Mouse (Mus musculus): ENCODE results near the gene Lonp1. TPM values are rescaled to one million over a fixed set of nuclear protein-coding genes. Genes with fewer than 3 reads are reported as not detected.

Lonp1 gene
- polyA plus RNA-seq, 2 experiments, result 28.8 to 46.3 TPM

DNA sequence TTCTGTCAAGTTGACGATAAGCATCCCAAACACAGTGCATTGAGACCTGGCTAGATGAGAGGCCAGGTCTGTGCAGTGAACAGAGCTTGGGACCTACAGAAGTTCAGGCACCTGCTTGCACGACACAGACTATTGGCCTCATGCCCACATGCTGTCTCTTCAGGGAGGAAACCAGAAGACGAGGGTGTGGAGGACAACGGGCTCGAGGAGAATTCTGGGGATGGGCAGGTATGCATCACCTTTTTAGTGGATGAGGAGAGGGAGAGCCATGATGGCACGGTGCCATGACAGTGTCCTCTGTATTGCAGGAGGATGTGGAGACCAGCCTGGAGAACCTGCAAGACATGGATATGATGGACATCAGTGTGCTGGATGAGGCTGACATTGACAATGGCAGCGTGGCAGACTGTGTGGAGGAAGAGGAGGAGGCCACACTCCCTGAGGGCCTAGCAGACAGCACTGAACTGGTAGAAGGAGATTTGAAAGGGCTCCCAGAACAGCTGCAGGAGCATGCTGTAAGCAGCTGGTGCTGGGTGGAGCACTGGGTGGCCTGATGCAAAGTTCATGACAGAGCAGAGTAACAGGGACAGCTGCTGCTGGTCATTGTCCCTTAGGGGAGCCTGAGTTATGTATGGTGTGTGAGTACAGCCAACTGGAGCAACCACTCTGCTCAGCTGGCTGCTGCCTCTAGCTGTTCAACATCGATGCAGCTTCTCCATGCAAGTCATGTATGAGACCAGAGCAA is 33.0 kb downstream of the Lonp1 start:
- H3K9me3 ChIP-seq (ENCODE audit: control insufficient read depth, low read length), result no peaks in the 10 kb centered on the region
- DNase-seq (ENCODE audit: low read depth in 3 of 3, low spot score in 3 of 3) (no peak), ATAC-seq (ENCODE audit: insufficient read depth) (no peak)
- 89% methylated on average over 8 of the region's 8 CpGs for WGBS (ENCODE audit: insufficient replicate concordance)
- no peak overlapping the region for H3K4me2 ChIP-seq (ENCODE audit: low read depth)
- no peak overlapping the region for H3K9ac ChIP-seq (replicated peaks)
- peaks cover 91% of the 10 kb centered on the region for H3K36me3 ChIP-seq (replicated peaks; ENCODE audit: control insufficient read depth, insufficient read depth, low read depth)
- no peaks in the 10 kb centered on the region for H3K4me1 ChIP-seq (replicated peaks; ENCODE audit: control insufficient read depth in 2 of 2, insufficient read depth in 2 of 2, low read length in 1 of 2)
- H3K27me3 ChIP-seq (ENCODE audit: control insufficient read depth, insufficient read depth, low read length), result no peaks in the 10 kb centered on the region
- no peak overlapping the region for H3K27ac ChIP-seq
- TF ChIP-seq EP300 (IDR thresholded peaks at IDR 0.05; ENCODE audit: low read depth), result no peak
- no peak for TF ChIP-seq CTCF (IDR thresholded peaks at IDR 0.05; ENCODE audit: low read depth)
- no peak overlapping the region for H3K4me3 ChIP-seq (ENCODE audit: insufficient read depth in 1 of 2, low read depth in 2 of 2, low read length in 2 of 2)

GRCm38 (mm10) chr17:56592553-56592952 is 34.1 kb downstream of the Lonp1 start:
- Histone ChIP-seq H3K36me3 (replicated peaks; ENCODE audit: control insufficient read depth, insufficient read depth, low read depth) (peaks cover 95% of the 10 kb centered on the region), H3K4me3 (ENCODE audit: insufficient read depth in 1 of 2, low read depth in 2 of 2, low read length in 2 of 2) (no peak overlapping the region), H3K27me3 (ENCODE audit: control insufficient read depth, insufficient read depth, low read length) (no peaks in the 10 kb centered on the region), H3K9ac (replicated peaks) (no peak overlapping the region), H3K4me1 (replicated peaks; ENCODE audit: control insufficient read depth in 2 of 2, insufficient read depth in 2 of 2, low read length in 1 of 2) (no peaks in the 10 kb centered on the region), H3K4me2 (ENCODE audit: low read depth) (no peak overlapping the region), H3K27ac (no peak overlapping the region), H3K9me3 (ENCODE audit: control insufficient read depth, low read length) (no peaks in the 10 kb centered on the region)
- no peak for DNase-seq (ENCODE audit: low read depth in 3 of 3, low spot score in 3 of 3)
- ATAC-seq (ENCODE audit: insufficient read depth), result no peak
- no peak for TF ChIP-seq CTCF (IDR thresholded peaks at IDR 0.05; ENCODE audit: low read depth)
- TF ChIP-seq EP300 (IDR thresholded peaks at IDR 0.05; ENCODE audit: low read depth), result no peak

GRCm38 (mm10) chr17:56588921-56589320 is 37.8 kb downstream of the Lonp1 start:
- Histone ChIP-seq H3K27me3 (ENCODE audit: control insufficient read depth, insufficient read depth, low read length) (no peaks in the 10 kb centered on the region), H3K4me1 (replicated peaks; ENCODE audit: control insufficient read depth in 2 of 2, insufficient read depth in 2 of 2, low read length in 1 of 2) (peaks cover 8 to 13% of the 10 kb centered on the region in 2 experiments), H3K9me3 (ENCODE audit: control insufficient read depth, low read length) (no peaks in the 10 kb centered on the region), H3K27ac (no peak overlapping the region), H3K36me3 (replicated peaks; ENCODE audit: control insufficient read depth, insufficient read depth, low read depth) (peaks cover 70% of the 10 kb centered on the region), H3K4me2 (ENCODE audit: low read depth) (no peak overlapping the region), H3K9ac (replicated peaks) (no peak overlapping the region), H3K4me3 (ENCODE audit: insufficient read depth in 1 of 2, low read depth in 2 of 2, low read length in 2 of 2) (no peak overlapping the region)
- ATAC-seq (ENCODE audit: insufficient read depth) (no peak), DNase-seq (ENCODE audit: low read depth in 3 of 3, low spot score in 3 of 3) (no peak)
- TF ChIP-seq CTCF (IDR thresholded peaks at IDR 0.05; ENCODE audit: low read depth) (no peak), EP300 (IDR thresholded peaks at IDR 0.05; ENCODE audit: low read depth) (no peak)
- WGBS (ENCODE audit: insufficient replicate concordance), result 88% methylated on average over 4 of the region's 4 CpGs

GRCm38 (mm10) chr17:56587773-56588172 is 38.9 kb downstream of the Lonp1 start:
- Histone ChIP-seq H3K4me2 (ENCODE audit: low read depth) (no peak overlapping the region), H3K27ac (no peak overlapping the region), H3K9ac (replicated peaks) (no peak overlapping the region), H3K9me3 (ENCODE audit: control insufficient read depth, low read length) (no peaks in the 10 kb centered on the region), H3K4me1 (replicated peaks; ENCODE audit: control insufficient read depth in 2 of 2, insufficient read depth in 2 of 2, low read length in 1 of 2) (peaks cover 14 to 19% of the 10 kb centered on the region in 2 experiments), H3K4me3 (ENCODE audit: insufficient read depth in 1 of 2, low read depth in 2 of 2, low read length in 2 of 2) (no peak overlapping the region), H3K36me3 (replicated peaks; ENCODE audit: control insufficient read depth, insufficient read depth, low read depth) (peaks cover 61% of the 10 kb centered on the region), H3K27me3 (ENCODE audit: control insufficient read depth, insufficient read depth, low read length) (no peaks in the 10 kb centered on the region)
- WGBS (ENCODE audit: insufficient replicate concordance), result 82% methylated on average over 1 of the region's 1 CpGs
- TF ChIP-seq EP300 (IDR thresholded peaks at IDR 0.05; ENCODE audit: low read depth), result no peak
- TF ChIP-seq CTCF (IDR thresholded peaks at IDR 0.05; ENCODE audit: low read depth), result no peak
- no peak for ATAC-seq (ENCODE audit: insufficient read depth)
- no peak for DNase-seq (ENCODE audit: low read depth in 3 of 3, low spot score in 3 of 3)

DNA sequence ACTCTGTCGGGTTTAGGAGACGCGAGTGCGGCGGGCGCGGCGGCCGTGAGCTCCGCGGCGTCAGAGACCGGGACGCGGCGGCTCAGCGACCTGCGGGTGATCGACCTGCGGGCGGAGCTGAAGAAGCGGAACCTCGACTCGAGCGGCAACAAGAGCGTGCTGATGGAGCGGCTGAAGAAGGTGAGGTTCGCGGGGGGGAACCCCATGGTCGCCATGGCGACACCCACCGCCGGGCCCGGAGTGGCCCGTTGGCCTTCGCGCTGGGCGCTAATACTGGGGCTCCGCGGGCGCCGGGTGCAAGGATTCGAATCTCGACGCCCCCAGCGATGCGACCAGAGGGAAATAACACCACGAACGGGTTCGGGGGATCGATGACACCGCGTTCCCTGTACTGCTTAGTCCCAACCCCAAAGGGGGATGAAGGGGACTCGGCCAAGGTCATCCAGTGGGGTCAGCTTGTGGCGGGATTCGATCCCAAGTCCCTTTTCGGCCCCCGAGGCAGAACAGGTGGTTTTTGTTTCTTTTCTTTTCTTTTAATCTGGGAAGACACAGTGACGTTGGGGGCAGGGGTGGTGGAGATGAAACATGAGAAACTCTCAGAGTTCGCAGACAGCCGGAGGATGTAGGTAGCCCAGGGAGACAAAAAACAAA is 41.4 kb downstream of the Lonp1 start:
- Histone ChIP-seq H3K36me3 (replicated peaks; ENCODE audit: control insufficient read depth, insufficient read depth, low read depth) (peaks cover 61% of the 10 kb centered on the region), H3K27me3 (ENCODE audit: control insufficient read depth, insufficient read depth, low read length) (no peaks in the 10 kb centered on the region), H3K4me2 (ENCODE audit: low read depth) (peak overlapping the region; percentile 92), H3K9me3 (ENCODE audit: control insufficient read depth, low read length) (no peaks in the 10 kb centered on the region), H3K4me3 (ENCODE audit: insufficient read depth in 1 of 2, low read depth in 2 of 2, low read length in 2 of 2) (peak overlapping the region; percentile 77 to 100), H3K27ac (peak overlapping the region; percentile 83), H3K9ac (replicated peaks) (peak overlapping the region; percentile 88), H3K4me1 (replicated peaks; ENCODE audit: control insufficient read depth in 2 of 2, insufficient read depth in 2 of 2, low read length in 1 of 2) (peaks cover 14 to 29% of the 10 kb centered on the region in 2 experiments)
- WGBS (ENCODE audit: insufficient replicate concordance), result under 1% methylated on average over 61 of the region's 61 CpGs
- ATAC-seq (ENCODE audit: insufficient read depth) (peak; percentile 8; the same call in 1 of the 2 replicates), DNase-seq (ENCODE audit: low read depth in 3 of 3, low spot score in 3 of 3) (peak in 1 of 3 experiments; percentile 31)
- TF ChIP-seq CTCF (IDR thresholded peaks at IDR 0.05; ENCODE audit: low read depth) (no peak), EP300 (IDR thresholded peaks at IDR 0.05; ENCODE audit: low read depth) (no peak)

All from liver, embryonic 14.5 days (tissue).